Mouse (Mus musculus) E14TG2a.4 (cell line): Measurements from ENCODE around the gene Med12l.
"Not testable (repeated sequence)": the region's sequence is repeated elsewhere in the genome, so short reads cannot be mapped to it uniquely, and the experiment has no call there.

ENCODE experiments used
- H3K27me3 ChIP-seq: 2 replicates; pipeline ENCODE4 v1.6.1; 2014; ENCODE audit warnings: low read length, control low read depth; ENCODE audit not compliant: insufficient read depth
- H3K36me3 ChIP-seq: 2 replicates; pipeline ENCODE4 v1.6.1; 2014; ENCODE audit warnings: low read length, control low read depth; ENCODE audit not compliant: insufficient read depth
- H3K4me1 ChIP-seq: replicated peaks from 2 replicates; pipeline ENCODE4 v1.6.1; 2014; ENCODE audit warnings: low read depth, low read length, control low read depth
- H3K4me3 ChIP-seq: replicated peaks from 2 replicates; pipeline ENCODE4 v1.5.1; 2014; ENCODE audit warnings: mild to moderate bottlenecking, low read length
- H3K9me3 ChIP-seq: 2 replicates; pipeline ENCODE4 v1.6.1; 2014; ENCODE audit warnings: low read length, control low read depth
- CTCF ChIP-seq: conservative IDR thresholded peaks from 2 replicates; pipeline ENCODE4 v1.5.1; 2014; ENCODE audit warnings: low read length
- NANOG ChIP-seq: IDR thresholded peaks from 2 replicates; pipeline ENCODE4 v1.6.1; 2014; ENCODE audit warnings: borderline replicate concordance, low read length, mixed read lengths
- POU5F1 ChIP-seq: IDR thresholded peaks from 2 replicates; pipeline ENCODE4 v1.6.1; 2014; ENCODE audit warnings: low read length, borderline replicate concordance

Gene Med12l

DNA sequence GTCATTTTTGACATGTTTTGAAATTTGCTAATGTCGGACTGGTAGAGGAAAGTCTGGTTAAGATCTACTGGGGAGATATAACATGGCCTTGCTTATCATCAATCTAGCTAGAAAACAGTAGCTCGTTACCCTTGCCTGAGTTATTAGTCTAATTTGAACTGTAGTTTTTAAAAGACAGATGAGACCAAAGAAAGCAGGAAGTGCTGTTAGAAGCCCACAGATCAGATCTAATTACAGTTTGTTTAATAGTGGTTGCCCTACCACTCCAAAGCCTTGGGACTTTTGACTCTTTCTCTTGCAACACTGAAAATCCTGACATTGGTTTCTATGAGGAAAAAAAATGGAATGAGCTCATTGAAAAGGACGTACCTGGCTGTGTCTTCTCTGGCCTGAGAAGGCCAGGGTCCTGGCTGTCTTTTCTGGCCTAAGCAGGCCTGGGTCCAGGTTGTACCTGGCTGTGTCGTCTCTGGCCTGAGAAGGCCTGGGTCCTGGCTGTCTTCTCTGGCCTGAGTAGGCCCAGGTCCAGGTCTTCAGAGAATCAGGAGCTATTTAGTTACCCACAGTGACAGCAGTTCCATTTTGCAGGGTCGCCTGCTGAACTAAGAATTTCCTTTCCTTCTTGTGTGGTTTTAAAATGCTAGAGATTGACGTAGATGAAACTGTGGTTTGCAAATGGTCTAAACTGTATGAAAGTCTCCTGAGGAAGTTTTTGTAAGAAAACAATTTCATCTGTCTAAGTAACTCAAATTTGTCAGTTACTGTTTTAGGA lies 95.8 kb downstream of the Med12l start, which contains the start of gene Gpr171:
Gene Gpr171, minus strand, starts transcription at position 604 of the 769 bp plus-strand sequence.
- no peaks in the 10 kb centered on the region for H3K27me3 ChIP-seq
- H3K4me1 ChIP-seq, result no peaks in the 10 kb centered on the region
- TF ChIP-seq POU5F1, result no peak
- no peak for TF ChIP-seq CTCF
- TF ChIP-seq NANOG, result no peak
- no peak within 1 kb of the TSS for H3K4me3 ChIP-seq
- H3K9me3 ChIP-seq, result no peaks in the 10 kb centered on the region
- no peaks in the 10 kb centered on the region for H3K36me3 ChIP-seq

DNA sequence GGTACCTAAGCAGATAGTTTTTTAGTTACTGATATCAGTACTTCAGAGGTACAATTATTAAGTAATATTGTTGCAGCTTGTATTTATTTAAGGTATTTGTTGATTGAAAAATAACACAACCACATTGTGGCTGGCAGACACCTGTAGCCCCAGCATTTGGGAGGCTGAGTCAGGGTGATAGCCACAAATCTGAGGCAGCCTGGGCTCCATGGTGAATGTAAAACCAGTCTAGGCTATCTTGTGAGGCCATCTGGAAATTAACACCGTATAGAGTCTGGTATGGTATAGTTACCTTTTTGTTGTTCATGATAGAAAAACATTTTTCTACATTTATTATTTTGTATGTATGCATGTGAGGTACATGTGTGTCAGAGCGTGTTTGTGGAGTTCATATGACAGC lies 96.5 kb downstream of the Med12l start:
- Histone ChIP-seq H3K9me3 (no peaks in the 10 kb centered on the region), H3K4me1 (no peaks in the 10 kb centered on the region), H3K4me3 (no peak overlapping the region), H3K27me3 (no peaks in the 10 kb centered on the region), H3K36me3 (no peaks in the 10 kb centered on the region)
- TF ChIP-seq CTCF, result no peak
- no peak for TF ChIP-seq NANOG
- no peak for TF ChIP-seq POU5F1

DNA sequence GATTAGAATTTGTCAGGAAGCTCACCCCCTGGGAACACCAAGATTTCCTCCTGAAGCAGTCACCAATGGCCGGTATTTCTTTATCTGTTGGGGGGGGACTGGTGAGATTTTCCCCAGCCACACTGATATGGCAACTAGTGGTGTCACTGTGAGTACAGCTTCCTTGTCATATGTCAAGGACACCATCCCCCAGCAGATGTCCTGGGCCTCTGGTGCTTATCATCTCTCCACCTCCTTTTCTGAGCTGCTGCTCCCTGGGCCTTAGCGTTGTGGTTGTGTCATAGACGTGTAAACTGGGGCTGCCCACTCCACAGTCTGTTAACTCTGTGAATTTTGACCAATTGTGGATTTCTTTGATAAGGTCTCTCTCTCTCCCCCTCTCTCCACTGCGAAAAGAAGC lies 98.8 kb downstream of the Med12l start:
- TF ChIP-seq CTCF, result no peak
- no peak for TF ChIP-seq NANOG
- no peak for TF ChIP-seq POU5F1
- Histone ChIP-seq H3K27me3 (no peaks in the 10 kb centered on the region), H3K36me3 (no peaks in the 10 kb centered on the region), H3K4me1 (no peaks in the 10 kb centered on the region), H3K4me3 (no peak overlapping the region), H3K9me3 (no peaks in the 10 kb centered on the region)

GRCm38 (mm10) chr3:59107439-59107838 lies 101.8 kb downstream of the Med12l start:
- Histone ChIP-seq H3K36me3 (no peaks in the 10 kb centered on the region), H3K27me3 (no peaks in the 10 kb centered on the region), H3K4me3 (no peak overlapping the region), H3K4me1 (no peaks in the 10 kb centered on the region), H3K9me3 (no peaks in the 10 kb centered on the region)
- TF ChIP-seq POU5F1, result no peak
- TF ChIP-seq CTCF, result no peak
- TF ChIP-seq NANOG, result no peak

GRCm38 (mm10) chr3:59109834-59110233 lies 104.2 kb downstream of the Med12l start:
- not testable (repeated sequence) for H3K36me3 ChIP-seq, H3K27me3 ChIP-seq, H3K9me3 ChIP-seq, H3K4me3 ChIP-seq, H3K4me1 ChIP-seq

DNA sequence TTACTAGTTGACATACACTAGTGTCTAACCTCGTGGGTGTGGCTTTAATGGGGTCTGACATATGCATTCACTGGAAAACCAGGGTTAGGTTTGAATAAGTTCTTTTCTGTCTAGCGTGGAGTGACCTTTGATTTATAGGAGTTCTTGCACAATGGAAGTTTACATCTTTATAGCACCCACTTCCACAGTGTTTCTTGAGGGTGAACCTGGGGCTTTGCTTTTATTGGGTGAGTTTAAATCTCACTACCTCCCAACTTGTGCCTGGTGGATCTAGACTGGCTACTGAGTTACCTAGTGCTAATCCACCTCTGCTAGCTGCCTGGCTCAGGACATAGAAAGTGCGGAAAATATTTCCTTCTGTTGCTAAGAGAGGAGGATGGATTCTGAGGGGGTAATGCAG lies 106.3 kb downstream of the Med12l start:
- Histone ChIP-seq H3K36me3 (no peaks in the 10 kb centered on the region), H3K4me3 (no peak overlapping the region), H3K27me3 (no peaks in the 10 kb centered on the region), H3K4me1 (no peaks in the 10 kb centered on the region; the same call in 1 of the 2 replicates), H3K9me3 (peaks cover 8% of the 10 kb centered on the region; the same call in 1 of the 2 replicates)
- TF ChIP-seq NANOG (no peak), POU5F1 (no peak), CTCF (no peak)

GRCm38 (mm10) chr3:59113291-59113690 lies 107.7 kb downstream of the Med12l start:
- H3K27me3 ChIP-seq, H3K9me3 ChIP-seq, H3K4me1 ChIP-seq, H3K36me3 ChIP-seq, H3K4me3 ChIP-seq: not testable (repeated sequence)

DNA sequence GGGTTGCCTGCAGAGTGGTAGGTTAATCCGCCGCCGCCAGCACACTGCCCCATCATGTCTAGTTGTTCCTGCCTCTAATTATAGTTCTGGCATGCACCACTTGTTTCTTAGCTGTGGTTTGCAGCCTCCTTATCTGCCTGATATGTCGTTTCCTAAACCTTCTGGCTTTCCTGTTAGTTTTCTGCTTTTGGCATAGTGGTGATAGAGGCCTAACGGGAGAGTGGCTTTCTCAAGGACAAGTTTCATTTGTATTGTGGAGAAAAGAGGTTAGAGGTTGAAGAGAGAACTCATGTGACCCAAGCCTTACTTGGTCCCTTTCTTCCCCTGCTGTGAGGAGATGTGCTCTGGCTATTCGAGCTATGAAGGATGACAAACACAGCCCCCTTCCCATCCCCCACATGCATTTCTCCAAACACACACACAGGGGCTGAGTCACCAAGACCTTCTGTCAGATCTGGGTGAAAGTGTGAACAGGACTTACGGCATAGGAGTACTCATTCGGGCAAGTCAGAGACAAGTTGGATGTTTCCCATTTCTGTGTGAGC lies 108.4 kb downstream of the Med12l start:
- Histone ChIP-seq H3K9me3 (peaks cover 8% of the 10 kb centered on the region; the same call in 1 of the 2 replicates), H3K27me3 (no peaks in the 10 kb centered on the region), H3K4me1 (peaks cover 6% of the 10 kb centered on the region; the same call in 1 of the 2 replicates), H3K4me3 (no peak overlapping the region), H3K36me3 (no peaks in the 10 kb centered on the region)
- no peak for TF ChIP-seq CTCF
- TF ChIP-seq NANOG, result no peak
- TF ChIP-seq POU5F1, result no peak

DNA sequence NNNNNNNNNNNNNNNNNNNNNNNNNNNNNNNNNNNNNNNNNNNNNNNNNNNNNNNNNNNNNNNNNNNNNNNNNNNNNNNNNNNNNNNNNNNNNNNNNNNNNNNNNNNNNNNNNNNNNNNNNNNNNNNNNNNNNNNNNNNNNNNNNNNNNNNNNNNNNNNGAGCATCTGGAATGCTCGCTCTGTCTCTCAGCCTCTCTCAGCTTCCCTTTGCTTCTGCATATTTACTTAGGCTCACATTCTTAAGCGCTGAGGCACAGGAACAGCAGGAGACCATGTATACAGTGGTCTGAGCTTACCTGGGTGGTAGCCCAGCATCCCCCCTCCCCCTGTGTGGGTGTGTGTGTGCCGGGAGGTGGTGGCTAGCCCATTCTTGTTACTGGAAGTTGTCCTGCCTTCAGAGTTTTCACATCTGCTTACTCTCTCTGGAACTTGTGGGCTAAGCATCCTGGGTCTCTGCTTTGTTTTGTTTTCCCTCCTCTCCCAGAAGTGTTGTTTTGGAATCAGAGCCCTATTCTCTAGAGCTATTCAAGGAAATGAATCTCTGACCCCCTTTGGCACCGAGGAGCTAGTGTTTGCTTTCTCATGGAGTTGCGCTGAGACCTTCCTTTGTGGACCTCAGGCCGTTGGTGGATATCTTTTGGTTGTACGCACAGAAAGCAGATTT lies 115.6 kb downstream of the Med12l start:
- no peaks in the 10 kb centered on the region for H3K27me3 ChIP-seq
- H3K4me3 ChIP-seq, result no peak overlapping the region
- H3K9me3 ChIP-seq, result no peaks in the 10 kb centered on the region
- no peaks in the 10 kb centered on the region for H3K36me3 ChIP-seq
- peaks cover 20% of the 10 kb centered on the region for H3K4me1 ChIP-seq
- TF ChIP-seq NANOG, result no peak
- no peak for TF ChIP-seq CTCF
- no peak for TF ChIP-seq POU5F1
